Mouse (Mus musculus) kidney, postnatal 14 days (tissue): ENCODE measurements at regions not wholly inside any gene's neighbourhood (a gene's known extent, or its start where the extent isn't known, plus 50 kb on each side); places are given as distances from the start of the nearest gene placed in this dataset.
A peak's percentile ranks its signal among the peaks of the same experiment; 100 is the strongest.

Experiments used
- DNase-seq: peaks from one replicate; pipeline ENCODE4 v3.0.0; 2022; ENCODE audit warnings: mixed read lengths

GRCm38 (mm10) chr1:184365026-184365425 is 330.9 kb upstream of the 1700056E22Rik start:
- no peak for DNase-seq

- DNase-seq, result no peak
These were observed 324.1 kb upstream of the 1700056E22Rik start for GRCm38 (mm10) chr1:184358226-184358568.

GRCm38 (mm10) chr1:184357474-184358225 is 323.5 kb upstream of the 1700056E22Rik start:
- no peak for DNase-seq

GRCm38 (mm10) chr1:184353832-184354449 is 319.8 kb upstream of the 1700056E22Rik start:
- no peak for DNase-seq

- DNase-seq, result no peak
These were observed 317.7 kb upstream of the 1700056E22Rik start for GRCm38 (mm10) chr1:184351760-184352159.

- no peak for DNase-seq
These were observed 310.7 kb upstream of the 1700056E22Rik start for GRCm38 (mm10) chr1:184344829-184345228.

- no peak for DNase-seq
These were observed 301.9 kb upstream of the 1700056E22Rik start for GRCm38 (mm10) chr1:184335952-184336351.

GRCm38 (mm10) chr1:184335281-184335680 is 301.2 kb upstream of the 1700056E22Rik start:
- no peak for DNase-seq

GRCm38 (mm10) chr1:184334818-184335217 is 300.7 kb upstream of the 1700056E22Rik start:
- DNase-seq, result no peak

- no peak for DNase-seq
These were observed 299.0 kb upstream of the 1700056E22Rik start for GRCm38 (mm10) chr1:184333086-184333485.

- DNase-seq, result no peak
These were observed 296.6 kb upstream of the 1700056E22Rik start for GRCm38 (mm10) chr1:184330516-184331350.

GRCm38 (mm10) chr1:184326191-184326590 is 292.1 kb upstream of the 1700056E22Rik start:
- DNase-seq, result no peak

GRCm38 (mm10) chr1:184324234-184324633 is 290.1 kb upstream of the 1700056E22Rik start:
- no peak for DNase-seq

- no peak for DNase-seq
These were observed 286.5 kb upstream of the 1700056E22Rik start for GRCm38 (mm10) chr1:184320521-184321177.

GRCm38 (mm10) chr1:184310185-184310815 is 276.2 kb upstream of the 1700056E22Rik start:
- DNase-seq, result no peak

- DNase-seq, result no peak
These were observed 270.7 kb upstream of the 1700056E22Rik start for GRCm38 (mm10) chr1:184304813-184305212.

GRCm38 (mm10) chr1:184304204-184304603 is 270.1 kb upstream of the 1700056E22Rik start:
- DNase-seq, result no peak

GRCm38 (mm10) chr1:184298701-184299100 is 264.6 kb upstream of the 1700056E22Rik start:
- no peak for DNase-seq

GRCm38 (mm10) chr1:184297001-184297740 is 263.1 kb upstream of the 1700056E22Rik start:
- DNase-seq, result no peak

- DNase-seq, result peak; percentile 21
These were observed 257.0 kb upstream of the 1700056E22Rik start for GRCm38 (mm10) chr1:184291129-184291528.

GRCm38 (mm10) chr1:184289733-184290416 is 255.8 kb upstream of the 1700056E22Rik start:
- DNase-seq, result peak; percentile 90
